Mouse (Mus musculus) CH12.LX (cell line): ENCODE data around the gene Gm21885.

ENCODE experiments used
- CHD2 ChIP-seq: IDR thresholded peaks from 2 replicates; pipeline ENCODE4 v1.6.1; 2011; ENCODE audit warnings: low read length, improper control_type of control experiment
- CTCF ChIP-seq, 2 experiments: IDR thresholded peaks in 1 of 2; conservative IDR thresholded peaks in 1 of 2; 2 replicates each; pipeline ENCODE4 v1.5.1; 2011 to 2012; ENCODE audit warnings: low read depth in 2 of 2, low read length in 2 of 2, improper control_type of control experiment in 1 of 2, inconsistent platforms in 1 of 2, mild to moderate bottlenecking in 1 of 2, moderate library complexity in 1 of 2
- GABPA ChIP-seq: IDR thresholded peaks from 2 replicates; pipeline ENCODE4 v1.6.1; 2012; ENCODE audit warnings: low read depth, low read length, improper control_type of control experiment, inconsistent platforms; ENCODE audit not compliant: insufficient replicate concordance
- MAZ ChIP-seq: IDR thresholded peaks from 2 replicates; pipeline ENCODE4 v1.6.1; 2012; ENCODE audit warnings: low read depth, mild to moderate bottlenecking, inconsistent platforms, low read length, improper control_type of control experiment, moderate library complexity
- MXI1 ChIP-seq: IDR thresholded peaks from 2 replicates; pipeline ENCODE4 v1.6.1; 2011; ENCODE audit warnings: mild to moderate bottlenecking, low read depth, low read length, improper control_type of control experiment
- POLR2A ChIP-seq: IDR thresholded peaks from 2 replicates; pipeline ENCODE4 v1.6.1; 2011; ENCODE audit warnings: low read depth, mild to moderate bottlenecking, improper control_type of control experiment, low read length
- RCOR1 ChIP-seq: conservative IDR thresholded peaks from 2 replicates; pipeline ENCODE4 v1.6.1; 2012; ENCODE audit warnings: low read depth, mild to moderate bottlenecking, inconsistent platforms, low read length, improper control_type of control experiment
- SMC3 ChIP-seq: IDR thresholded peaks from 2 replicates; pipeline ENCODE4 v1.6.1; 2011; ENCODE audit warnings: low read depth, low read length, improper control_type of control experiment
- TBP ChIP-seq: conservative IDR thresholded peaks from 2 replicates; pipeline ENCODE4 v1.6.1; 2011; ENCODE audit warnings: low read depth, low read length, improper control_type of control experiment
- ZC3H11A ChIP-seq: IDR thresholded peaks from 2 replicates; pipeline ENCODE4 v1.6.1; 2012; ENCODE audit warnings: low read depth, mild to moderate bottlenecking, inconsistent platforms, low read length, improper control_type of control experiment
- ZNF384 ChIP-seq: IDR thresholded peaks from 2 replicates; pipeline ENCODE4 v1.6.1; 2012; ENCODE audit warnings: low read depth, low read length, improper control_type of control experiment, inconsistent platforms

GRCm38 (mm10) chr11:94239706-94240105, 42.0 kb upstream of the Gm21885 start:
- TF ChIP-seq RCOR1: no peak
- TF ChIP-seq ZNF384: no peak
- TF ChIP-seq CTCF (conservative IDR thresholded peaks at IDR 0.05 in 1 of 2, IDR thresholded peaks at IDR 0.05 in 1 of 2; ENCODE audit: low read depth in 2 of 2, low read length in 2 of 2): no peak
- no peak for TF ChIP-seq GABPA
- TF ChIP-seq ZC3H11A: no peak
- TF ChIP-seq POLR2A: no peak
- TF ChIP-seq MXI1: no peak
- TF ChIP-seq MAZ: no peak
- no peak for TF ChIP-seq TBP
- no peak for TF ChIP-seq SMC3
- TF ChIP-seq CHD2: no peak
